Mouse (Mus musculus) liver, adult 10 weeks (tissue): ENCODE data around the gene Zfp560. TPM values are rescaled to one million over a fixed set of nuclear protein-coding genes. Genes with fewer than 3 reads are reported as not detected.

Source experiments
- polyA plus RNA-seq: library from polyadenylated mRNA; stranded (reverse); fragments of 350-450 nt; fragmentation: Illumina TruSeq; extraction: RNeasy Lipid Tissue Mini Kit (QIAGEN cat#74804); gene quantifications from one replicate; pipeline ENCODE4 v1.2.3, GENCODE M21; 2014; ENCODE audit warnings: low read depth, low replicate concordance

Gene Zfp560
- polyA plus RNA-seq = 16.7 TPM

GRCm38 (mm10) chr9:20384532-20385342 lies at the start of gene Zfp560:
Zfp560 (minus strand) TSS chr9:20385177.

GRCm38 (mm10) chr9:20335994-20336393 lies 49.0 kb downstream of the Zfp560 start, which contains the start of gene Olfr18:
Olfr18 (minus strand) TSS chr9:20336094.

GRCm38 (mm10) chr9:20298232-20298631 lies 86.7 kb downstream of the Zfp560 start, which contains the start of gene Olfr873:
Olfr873 (plus strand) TSS chr9:20298532.

Other genes starting within 250 kb of the Zfp560 start
- not detected for gene Olfr870, start 211.1 kb downstream of the Zfp560 start, polyA plus RNA-seq
- gene Olfr871, start 173.0 kb downstream of the Zfp560 start, polyA plus RNA-seq = not detected
- gene Olfr872, start 148.1 kb downstream of the Zfp560 start, polyA plus RNA-seq = not detected
- gene Olfr39, start 102.8 kb downstream of the Zfp560 start, polyA plus RNA-seq = not detected
- gene Olfr873, start 86.6 kb downstream of the Zfp560 start, polyA plus RNA-seq = not detected
- not detected for gene Olfr18, start 49.1 kb downstream of the Zfp560 start, polyA plus RNA-seq
- gene Zfp26, start 75.0 kb upstream of the Zfp560 start, polyA plus RNA-seq = 10.2 TPM
- gene Zfp426, start 107.6 kb upstream of the Zfp560 start, polyA plus RNA-seq = 20.6 TPM
- gene Zfp266, start 136.2 kb upstream of the Zfp560 start, polyA plus RNA-seq = 18.5 TPM
- gene Zfp846, start 196.1 kb upstream of the Zfp560 start, polyA plus RNA-seq = 7.8 TPM